Mouse (Mus musculus): Measurements from ENCODE around the gene Gpr107. TPM values are rescaled to one million over a fixed set of nuclear protein-coding genes. Genes with fewer than 3 reads are reported as not detected.

Gpr107 gene
- polyA plus RNA-seq, 1 experiment from 2014 or later, result 26.2 TPM

DNA sequence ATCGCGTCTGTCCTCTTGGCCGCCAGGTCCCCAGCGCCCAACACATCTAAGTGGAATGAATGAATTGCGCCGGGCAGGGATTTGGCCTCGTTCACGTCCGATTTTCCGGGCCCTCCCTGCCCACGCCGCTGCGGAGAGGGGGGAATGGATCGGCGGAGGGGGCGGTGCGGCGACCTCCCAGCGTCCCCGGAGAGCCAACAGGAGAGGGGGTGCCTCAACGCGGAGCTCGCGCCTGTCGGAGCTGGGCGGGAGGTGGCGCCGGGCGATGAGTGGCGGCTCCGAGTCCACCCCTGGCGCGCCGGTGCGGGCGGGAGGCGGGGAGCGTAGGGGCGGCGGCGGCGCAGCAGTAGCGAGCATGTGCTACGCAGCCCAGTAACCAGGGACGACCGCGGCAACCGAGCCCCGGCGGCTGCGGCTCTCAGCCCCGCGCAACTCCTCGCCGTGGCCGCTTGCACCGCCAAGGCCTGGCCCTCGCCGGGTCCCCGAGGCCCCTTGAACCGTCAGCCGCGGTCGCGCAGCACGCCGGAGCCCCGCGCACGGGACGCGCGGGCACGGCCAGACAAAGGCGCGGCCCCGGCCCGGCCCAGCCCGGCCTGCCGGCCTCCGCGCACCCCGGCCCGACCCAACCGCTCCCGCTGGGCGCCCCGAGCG is 93.5 kb downstream of the Gpr107 start, which contains the start of gene Ncs1:
Gene Ncs1 (plus strand): TSS at position 333 of the 651 bp plus-strand sequence.
- Histone ChIP-seq H3K9me3 (ENCODE audit: low read length) (no peaks in the 10 kb centered on the region), H3K27ac (ENCODE audit: low read length) (no peak within 1 kb of the TSS), H3K27me3 (replicated peaks; ENCODE audit: insufficient read depth, low read length) (no peaks in the 10 kb centered on the region), H3K4me3 (ENCODE audit: low read depth, low read length) (peak within 1 kb of the TSS; percentile 57), H3K4me1 (ENCODE audit: insufficient read depth, low read depth, low read length) (peaks cover 8% of the 10 kb centered on the region), H3K4me2 (replicated peaks; ENCODE audit: low read depth, low read length) (peak within 1 kb of the TSS; percentile 100), H3K9ac (replicated peaks; ENCODE audit: low read depth) (peak within 1 kb of the TSS; percentile 34; the same call in 1 of the 2 replicates), H3K36me3 (ENCODE audit: insufficient read depth, low read length) (no peaks in the 10 kb centered on the region)
- TF ChIP-seq EP300 (IDR thresholded peaks at IDR 0.05) (no peak), CTCF (IDR thresholded peaks at IDR 0.05) (peak; percentile 9; the same call in 1 of the 2 replicates)
- DNase-seq (ENCODE audit: low spot score), result peak; percentile 62
- peak; percentile 82 for ATAC-seq
- 2% methylated on average over 23 of the region's 89 CpGs for WGBS

DNA sequence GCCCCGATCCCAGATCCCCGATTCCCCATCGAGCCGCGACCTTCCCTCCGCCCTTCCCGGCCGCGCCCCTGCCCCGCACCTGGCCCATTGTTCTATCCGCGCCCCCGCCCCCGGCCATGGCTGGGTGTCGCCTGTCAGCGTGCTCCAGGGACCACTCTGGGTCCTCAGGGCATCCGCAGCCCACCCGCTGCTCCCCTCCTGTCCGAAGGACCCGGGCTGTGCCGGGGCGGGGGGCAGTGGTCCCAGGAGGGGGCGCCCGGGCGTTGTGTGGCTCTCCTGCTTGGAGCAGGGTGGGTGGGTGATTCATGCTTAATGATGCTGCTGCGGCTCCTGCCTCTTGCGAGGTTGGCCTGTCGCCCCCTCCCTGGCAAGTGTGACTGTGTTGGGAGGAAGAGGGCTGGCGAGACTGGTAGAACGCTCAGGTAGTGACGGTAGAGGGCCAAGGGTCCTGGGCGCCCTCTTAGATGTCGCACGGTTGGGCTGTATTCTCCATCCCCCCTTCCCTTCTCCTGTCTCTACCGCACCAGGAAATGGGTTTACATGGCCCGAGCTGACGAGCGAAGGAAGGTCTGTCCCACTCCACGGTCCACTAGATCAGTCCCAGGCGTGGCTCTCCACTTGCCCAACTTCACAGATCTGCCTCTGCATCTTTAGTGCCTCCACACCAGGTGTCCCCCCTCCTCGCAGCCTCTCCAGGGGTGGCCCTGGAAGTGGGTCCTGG is 94.3 kb downstream of the Gpr107 start:
- TF ChIP-seq CTCF (IDR thresholded peaks at IDR 0.05), result peak; percentile 29; the same call in 1 of the 2 replicates
- TF ChIP-seq EP300 (IDR thresholded peaks at IDR 0.05), result no peak
- Histone ChIP-seq H3K9ac (replicated peaks; ENCODE audit: low read depth) (peak overlapping the region; percentile 34; the same call in 1 of the 2 replicates), H3K4me2 (replicated peaks; ENCODE audit: low read depth, low read length) (peak overlapping the region; percentile 100), H3K9me3 (ENCODE audit: low read length) (no peaks in the 10 kb centered on the region), H3K36me3 (ENCODE audit: insufficient read depth, low read length) (no peaks in the 10 kb centered on the region), H3K27me3 (replicated peaks; ENCODE audit: insufficient read depth, low read length) (no peaks in the 10 kb centered on the region), H3K4me3 (ENCODE audit: low read depth, low read length) (peak overlapping the region; percentile 57), H3K27ac (ENCODE audit: low read length) (no peak overlapping the region), H3K4me1 (ENCODE audit: insufficient read depth, low read depth, low read length) (peaks cover 8% of the 10 kb centered on the region)
- peak; percentile 16; the same call in 1 of the 2 replicates for ATAC-seq
- WGBS, result 3% methylated on average over 27 of the region's 41 CpGs
- DNase-seq (ENCODE audit: low spot score), result no peak

DNA sequence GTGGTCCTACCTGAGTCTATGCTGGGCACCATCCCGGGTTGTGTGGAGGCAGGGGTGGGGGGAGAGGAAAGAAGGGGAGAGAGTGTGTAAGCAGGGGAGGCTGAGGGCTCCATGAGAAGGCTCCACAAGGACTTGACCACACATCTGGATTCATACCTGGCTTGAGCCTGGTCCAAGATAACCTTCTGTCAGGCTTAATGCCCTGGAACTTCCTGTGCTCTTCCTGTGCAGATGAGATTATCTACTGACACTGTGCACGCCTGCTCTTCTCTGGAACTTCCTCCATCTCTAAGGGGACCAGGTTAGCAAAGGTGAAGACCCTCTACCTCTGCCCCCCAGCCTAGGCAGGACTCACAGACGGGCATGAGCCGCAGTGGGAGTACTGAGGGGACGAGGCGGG is 96.7 kb downstream of the Gpr107 start:
- Histone ChIP-seq H3K36me3 (ENCODE audit: insufficient read depth, low read length) (no peaks in the 10 kb centered on the region), H3K4me3 (ENCODE audit: low read depth, low read length) (no peak overlapping the region), H3K4me1 (ENCODE audit: insufficient read depth, low read depth, low read length) (peaks cover 8% of the 10 kb centered on the region), H3K4me2 (replicated peaks; ENCODE audit: low read depth, low read length) (no peak overlapping the region), H3K9ac (replicated peaks; ENCODE audit: low read depth) (no peak overlapping the region), H3K27ac (ENCODE audit: low read length) (no peak overlapping the region), H3K9me3 (ENCODE audit: low read length) (no peaks in the 10 kb centered on the region), H3K27me3 (replicated peaks; ENCODE audit: insufficient read depth, low read length) (no peaks in the 10 kb centered on the region)
- no peak for DNase-seq (ENCODE audit: low spot score)
- no peak for ATAC-seq
- 89% methylated on average over 6 of the region's 6 CpGs for WGBS
- no peak for TF ChIP-seq CTCF (IDR thresholded peaks at IDR 0.05)
- no peak for TF ChIP-seq EP300 (IDR thresholded peaks at IDR 0.05)

DNA sequence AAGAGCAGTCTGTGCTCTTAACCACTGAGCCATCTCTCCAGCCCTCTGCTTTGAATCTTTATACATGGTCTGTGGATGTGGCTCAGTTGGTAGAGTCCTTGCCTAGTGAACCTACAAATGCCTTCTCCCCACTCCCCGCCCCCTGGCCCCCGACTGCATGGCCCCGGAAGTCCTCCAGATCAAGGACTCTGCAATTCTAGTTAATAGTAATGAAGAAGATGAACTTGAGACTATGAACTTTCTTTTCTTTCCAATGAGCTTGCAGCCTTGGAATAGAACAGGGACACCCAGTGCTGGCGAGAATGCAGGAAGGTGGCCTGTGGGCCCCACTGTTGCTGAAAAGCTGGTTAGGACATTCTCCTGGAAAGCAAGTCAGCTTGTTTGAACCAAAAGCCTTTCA is 100.1 kb downstream of the Gpr107 start:
- no peak for ATAC-seq
- no peak overlapping the region for H3K27ac ChIP-seq (ENCODE audit: low read length)
- no peaks in the 10 kb centered on the region for H3K9me3 ChIP-seq (ENCODE audit: low read length)
- no peaks in the 10 kb centered on the region for H3K27me3 ChIP-seq (replicated peaks; ENCODE audit: insufficient read depth, low read length)
- no peak overlapping the region for H3K4me3 ChIP-seq (ENCODE audit: low read depth, low read length)
- H3K4me1 ChIP-seq (ENCODE audit: insufficient read depth, low read depth, low read length), result peaks cover 11% of the 10 kb centered on the region; the same call in 1 of the 2 replicates
- 88% methylated on average over 4 of the region's 4 CpGs for WGBS
- DNase-seq (ENCODE audit: low spot score), result no peak
- H3K4me2 ChIP-seq (replicated peaks; ENCODE audit: low read depth, low read length), result no peak overlapping the region
- TF ChIP-seq EP300 (IDR thresholded peaks at IDR 0.05) (no peak), CTCF (IDR thresholded peaks at IDR 0.05) (no peak)
- no peak overlapping the region for H3K9ac ChIP-seq (replicated peaks; ENCODE audit: low read depth)
- H3K36me3 ChIP-seq (ENCODE audit: insufficient read depth, low read length), result no peaks in the 10 kb centered on the region

DNA sequence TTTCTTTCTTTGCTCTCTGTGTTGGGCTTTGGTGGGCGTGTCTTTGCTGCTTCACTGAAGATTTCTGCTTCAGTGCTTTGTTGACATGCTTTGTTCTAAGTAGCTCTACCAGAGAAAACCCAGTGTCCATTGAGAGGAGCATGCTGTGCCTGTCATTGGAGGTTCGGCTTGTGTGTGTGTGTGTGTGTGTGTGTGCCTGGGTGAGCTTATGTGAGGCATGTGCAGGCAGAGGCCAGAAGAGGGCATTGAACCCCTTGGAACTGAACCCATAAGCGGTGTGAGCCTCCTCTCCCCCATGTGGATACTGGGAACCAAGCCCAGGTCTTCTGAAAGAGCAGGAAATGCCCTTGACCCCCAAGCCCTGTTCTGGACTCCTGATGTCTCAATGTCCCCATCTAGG is 101.3 kb downstream of the Gpr107 start:
- H3K36me3 ChIP-seq (ENCODE audit: insufficient read depth, low read length), result no peaks in the 10 kb centered on the region
- no peak overlapping the region for H3K4me2 ChIP-seq (replicated peaks; ENCODE audit: low read depth, low read length)
- H3K27me3 ChIP-seq (replicated peaks; ENCODE audit: insufficient read depth, low read length), result no peaks in the 10 kb centered on the region
- WGBS, result 79% methylated on average over 3 of the region's 3 CpGs
- H3K4me3 ChIP-seq (ENCODE audit: low read depth, low read length), result no peak overlapping the region
- no peak for ATAC-seq
- H3K27ac ChIP-seq (ENCODE audit: low read length), result no peak overlapping the region
- no peak overlapping the region for H3K9ac ChIP-seq (replicated peaks; ENCODE audit: low read depth)
- H3K9me3 ChIP-seq (ENCODE audit: low read length), result no peaks in the 10 kb centered on the region
- peaks cover 11% of the 10 kb centered on the region; the same call in 1 of the 2 replicates for H3K4me1 ChIP-seq (ENCODE audit: insufficient read depth, low read depth, low read length)
- 0 out of 2 replicates have a peak, but pooled peaks have one; percentile 3 for TF ChIP-seq CTCF (IDR thresholded peaks at IDR 0.05)
- no peak for TF ChIP-seq EP300 (IDR thresholded peaks at IDR 0.05)
- DNase-seq (ENCODE audit: low spot score), result no peak

DNA sequence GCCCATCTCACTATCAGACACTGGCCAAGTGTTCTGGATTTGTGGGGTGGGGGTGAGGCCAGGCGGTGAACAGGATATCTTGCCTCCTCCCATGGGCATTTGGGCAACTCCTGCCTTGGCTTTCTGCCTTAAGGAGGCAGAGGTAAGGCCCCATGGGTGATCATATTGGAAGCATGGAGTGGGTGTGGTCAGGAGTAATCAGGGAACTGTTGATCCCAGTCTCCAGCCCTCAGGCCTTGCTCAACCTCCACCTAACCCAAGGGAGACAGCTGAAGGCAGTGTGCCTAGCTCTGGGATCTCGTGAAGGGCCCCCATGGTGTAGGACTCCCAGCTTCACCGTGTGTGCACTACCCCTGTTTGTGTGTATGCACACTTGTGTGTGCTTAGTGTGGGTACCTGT is 102.7 kb downstream of the Gpr107 start:
- Histone ChIP-seq H3K36me3 (ENCODE audit: insufficient read depth, low read length) (no peaks in the 10 kb centered on the region), H3K4me3 (ENCODE audit: low read depth, low read length) (no peak overlapping the region), H3K9ac (replicated peaks; ENCODE audit: low read depth) (no peak overlapping the region), H3K4me2 (replicated peaks; ENCODE audit: low read depth, low read length) (no peak overlapping the region), H3K4me1 (ENCODE audit: insufficient read depth, low read depth, low read length) (peaks cover 13% of the 10 kb centered on the region; the same call in 1 of the 2 replicates), H3K27me3 (replicated peaks; ENCODE audit: insufficient read depth, low read length) (no peaks in the 10 kb centered on the region), H3K27ac (ENCODE audit: low read length) (no peak overlapping the region), H3K9me3 (ENCODE audit: low read length) (no peaks in the 10 kb centered on the region)
- DNase-seq (ENCODE audit: low spot score) (no peak), ATAC-seq (no peak)
- 87% methylated on average over 3 of the region's 3 CpGs for WGBS
- no peak for TF ChIP-seq EP300 (IDR thresholded peaks at IDR 0.05)
- no peak for TF ChIP-seq CTCF (IDR thresholded peaks at IDR 0.05)
